Mouse (Mus musculus) brown adipose tissue, adult 24 weeks (tissue): ENCODE data around the gene Fmo6. TPM values are rescaled to one million over a fixed set of nuclear protein-coding genes. Genes with fewer than 3 reads are reported as not detected.

Experiments
- H3K27ac ChIP-seq: fragments of 200-500 bp; replicated peaks from 2 replicates; pipeline ENCODE4 v1.5.1; 2012; ENCODE audit warnings: low read depth, mild to moderate bottlenecking, low read length
- H3K4me1 ChIP-seq: fragments of 200-500 bp; 2 replicates; pipeline ENCODE4 v1.6.1; 2012; ENCODE audit warnings: low read length, mixed read lengths; ENCODE audit not compliant: control insufficient read depth, insufficient read depth, insufficient read length
- H3K4me3 ChIP-seq: fragments of 200-500 bp; 2 replicates; pipeline ENCODE4 v1.5.1; 2012; ENCODE audit warnings: low read depth, mild to moderate bottlenecking, low read length, moderate library complexity; ENCODE audit not compliant: insufficient read depth
- polyA plus RNA-seq: library from polyadenylated mRNA; stranded (reverse); fragments of >200 nt; gene quantifications from 2 replicates; pipeline ENCODE4 v1.2.4, GENCODE M21; 2012; ENCODE audit not compliant: missing spikeins, insufficient read depth, insufficient read length

Fmo6 gene
- polyA plus RNA-seq, 1 experiment: not detected

- Histone ChIP-seq H3K4me1 (peaks cover 7% of the 10 kb centered on the region), H3K27ac (peak overlapping the region; percentile 69; the same call in 1 of the 2 replicates), H3K4me3 (no peak overlapping the region)
Measured at GRCm38 (mm10) chr1:162932386-162932785, 4.9 kb downstream of the Fmo6 start.

GRCm38 (mm10) chr1:162931880-162932279 is 5.4 kb downstream of the Fmo6 start:
- Histone ChIP-seq H3K4me1 (peaks cover 7% of the 10 kb centered on the region), H3K4me3 (no peak overlapping the region), H3K27ac (peak overlapping the region; percentile 69)

GRCm38 (mm10) chr1:162931310-162931875 is 5.9 kb downstream of the Fmo6 start:
- H3K27ac ChIP-seq: peak overlapping the region; percentile 78
- H3K4me3 ChIP-seq: no peak overlapping the region
- H3K4me1 ChIP-seq: peaks cover 7% of the 10 kb centered on the region

GRCm38 (mm10) chr1:162930631-162931030 is 6.7 kb downstream of the Fmo6 start:
- Histone ChIP-seq H3K4me3 (no peak overlapping the region), H3K4me1 (peaks cover 7% of the 10 kb centered on the region), H3K27ac (peak overlapping the region; percentile 78; the same call in 1 of the 2 replicates)

GRCm38 (mm10) chr1:162929146-162929545 is 8.2 kb downstream of the Fmo6 start:
- Histone ChIP-seq H3K4me1 (peaks cover 7% of the 10 kb centered on the region), H3K27ac (no peak overlapping the region), H3K4me3 (no peak overlapping the region)

- H3K27ac ChIP-seq: no peak overlapping the region
- H3K4me3 ChIP-seq: no peak overlapping the region
- H3K4me1 ChIP-seq: no peaks in the 10 kb centered on the region
Measured at GRCm38 (mm10) chr1:162925121-162925520, 12.2 kb downstream of the Fmo6 start.

- H3K27ac ChIP-seq: no peak overlapping the region
- no peak overlapping the region for H3K4me3 ChIP-seq
- H3K4me1 ChIP-seq: no peaks in the 10 kb centered on the region
Measured at GRCm38 (mm10) chr1:162916661-162917060, 20.7 kb downstream of the Fmo6 start.

- Histone ChIP-seq H3K27ac (no peak overlapping the region), H3K4me1 (no peaks in the 10 kb centered on the region), H3K4me3 (no peak overlapping the region)
Measured at GRCm38 (mm10) chr1:162914932-162915556, 22.3 kb downstream of the Fmo6 start.

- Histone ChIP-seq H3K4me1 (no peaks in the 10 kb centered on the region), H3K4me3 (no peak overlapping the region), H3K27ac (no peak overlapping the region)
Measured at GRCm38 (mm10) chr1:162912085-162912484, 25.2 kb downstream of the Fmo6 start.

GRCm38 (mm10) chr1:162901879-162902278 is 35.4 kb downstream of the Fmo6 start:
- Histone ChIP-seq H3K4me3 (no peak overlapping the region), H3K27ac (no peak overlapping the region), H3K4me1 (peaks cover 3% of the 10 kb centered on the region; the same call in 1 of the 2 replicates)

GRCm38 (mm10) chr1:162897838-162898811 is 39.2 kb downstream of the Fmo6 start, which contains the start of gene Fmo2:
Gene Fmo2, minus strand, starts transcription at chr1:162898726.
- peak within 1 kb of the TSS; percentile 58 for H3K4me3 ChIP-seq
- peaks cover 3% of the 10 kb centered on the region; the same call in 1 of the 2 replicates for H3K4me1 ChIP-seq
- H3K27ac ChIP-seq: peak within 1 kb of the TSS; percentile 89

GRCm38 (mm10) chr1:162895900-162896299 is 41.4 kb downstream of the Fmo6 start:
- Histone ChIP-seq H3K4me3 (0 out of 2 replicates have a peak overlapping the region, but pooled peaks have one; percentile 11), H3K27ac (no peak overlapping the region), H3K4me1 (peaks cover 8% of the 10 kb centered on the region)

- Histone ChIP-seq H3K4me3 (no peak overlapping the region), H3K4me1 (peaks cover 7% of the 10 kb centered on the region), H3K27ac (no peak overlapping the region; the same call in 1 of the 2 replicates)
Measured at GRCm38 (mm10) chr1:162893014-162893413, 44.3 kb downstream of the Fmo6 start.

GRCm38 (mm10) chr1:162891980-162892451 is 45.3 kb downstream of the Fmo6 start:
- no peak overlapping the region for H3K4me3 ChIP-seq
- H3K4me1 ChIP-seq: peaks cover 9% of the 10 kb centered on the region
- peak overlapping the region; percentile 80 for H3K27ac ChIP-seq

- Histone ChIP-seq H3K4me1 (peaks cover 9% of the 10 kb centered on the region), H3K4me3 (no peak overlapping the region), H3K27ac (peak overlapping the region; percentile 84)
Measured at GRCm38 (mm10) chr1:162888646-162889045, 48.7 kb downstream of the Fmo6 start.
